Mouse (Mus musculus) right cerebral cortex, adult 2 months (tissue): Measurements from ENCODE around the gene Trip13.

Source experiments
- DNase-seq, 2 experiments: peaks; one replicate each; pipeline ENCODE4 v3.0.0; 2021 to 2022; ENCODE audit warnings: low spot score in 2 of 2

Gene Trip13

GRCm38 (mm10) chr13:73937321-73938176, at the start of gene Trip13, which contains the start of gene Brd9:
Gene Trip13, minus strand, starts transcription at chr13:73937784.
Gene Brd9, plus strand, starts transcription at chr13:73937811.
- peak; percentile 87 to 89 for DNase-seq

GRCm38 (mm10) chr13:73976935-73977334, 39.4 kb upstream of the Trip13 start:
- DNase-seq: no peak

DNA sequence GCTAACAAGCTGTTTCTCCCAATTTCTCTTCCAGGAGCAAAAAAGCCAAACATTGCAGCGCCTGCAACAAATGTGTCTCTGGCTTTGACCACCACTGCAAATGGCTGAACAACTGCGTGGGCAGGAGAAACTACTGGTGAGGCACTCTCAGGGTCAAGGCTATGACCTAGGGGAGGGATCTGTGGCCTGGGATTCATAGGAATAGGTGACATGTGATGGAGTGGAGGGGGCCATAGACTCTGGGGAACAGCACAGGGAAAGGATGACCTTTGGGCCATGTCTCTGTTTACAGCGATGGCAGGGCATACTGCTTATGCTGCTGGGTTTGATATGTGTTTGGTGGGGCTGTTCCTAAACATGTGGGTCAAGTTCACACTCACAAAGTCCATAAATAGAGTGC, 36.9 kb upstream of the Trip13 start:
- no peak for DNase-seq

- peak; percentile 48 to 58 for DNase-seq
These were observed 33.2 kb upstream of the Trip13 start for GRCm38 (mm10) chr13:73970545-73971448.

GRCm38 (mm10) chr13:73963551-73963950, 26.0 kb upstream of the Trip13 start, which contains the start of gene Zdhhc11:
Gene Zdhhc11, plus strand, starts transcription at chr13:73963851.
- DNase-seq: no peak

DNA sequence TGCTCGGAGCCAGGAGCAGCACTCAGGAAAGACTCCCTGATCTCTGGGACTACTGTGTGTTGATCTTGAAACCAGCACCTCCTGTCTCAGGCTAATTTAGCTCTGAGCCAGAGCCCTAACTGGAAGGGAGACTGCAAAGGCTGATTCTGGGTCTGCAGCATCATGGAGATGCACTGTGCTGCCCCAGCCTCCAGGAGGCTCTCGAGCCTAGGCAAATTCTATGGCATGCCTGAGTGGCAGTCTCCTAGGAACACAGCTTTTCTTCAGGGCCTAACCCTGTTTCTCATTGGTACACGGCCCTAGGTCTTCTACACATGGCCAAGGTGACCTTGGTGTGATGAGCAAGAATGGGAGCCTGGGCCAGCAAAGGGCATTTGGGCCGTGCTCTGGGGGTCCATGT, 23.6 kb upstream of the Trip13 start:
- DNase-seq: no peak

- peak in 1 of 2 experiments; percentile 27 for DNase-seq
These were observed 22.6 kb upstream of the Trip13 start for GRCm38 (mm10) chr13:73960117-73960652.

DNA sequence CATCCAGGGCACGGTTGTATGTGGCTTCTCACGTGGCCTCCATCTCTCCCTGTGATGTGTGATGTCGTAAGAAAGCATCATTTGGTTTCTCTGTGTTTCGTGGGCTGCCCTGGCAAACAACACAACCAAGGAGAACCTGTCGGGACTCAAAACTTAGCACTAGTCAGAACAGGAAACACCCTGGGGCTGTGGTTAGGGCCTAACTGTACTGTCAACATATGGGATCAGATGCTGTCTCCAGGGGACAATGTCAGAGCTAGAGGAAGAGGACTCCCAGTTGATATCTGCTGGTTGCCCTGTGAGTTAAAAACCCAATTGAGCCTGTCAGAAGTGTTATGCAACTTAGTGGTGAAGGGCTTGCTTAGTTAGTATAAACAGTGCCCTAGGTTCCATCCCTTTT, 17.9 kb upstream of the Trip13 start:
- DNase-seq: no peak

DNA sequence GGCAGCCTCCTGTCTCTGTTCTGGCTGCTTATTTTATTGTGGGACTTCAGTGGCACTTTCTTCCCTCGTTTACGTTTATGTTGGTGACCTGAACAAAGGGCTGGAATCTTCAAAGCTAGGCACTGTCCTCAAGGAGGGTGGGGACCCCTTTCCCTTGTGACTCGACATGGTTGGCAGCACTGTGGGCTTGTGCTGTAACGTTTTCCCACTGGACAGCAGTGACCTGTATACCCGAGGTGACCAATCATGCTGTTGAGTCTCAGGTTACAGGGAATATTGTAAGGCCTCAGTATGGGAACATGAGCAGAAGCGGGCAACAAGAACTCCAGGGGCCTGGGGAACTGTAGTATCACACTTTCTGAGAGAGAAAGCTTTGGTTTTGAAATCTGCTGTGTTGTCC, 17.1 kb upstream of the Trip13 start:
- no peak for DNase-seq

DNA sequence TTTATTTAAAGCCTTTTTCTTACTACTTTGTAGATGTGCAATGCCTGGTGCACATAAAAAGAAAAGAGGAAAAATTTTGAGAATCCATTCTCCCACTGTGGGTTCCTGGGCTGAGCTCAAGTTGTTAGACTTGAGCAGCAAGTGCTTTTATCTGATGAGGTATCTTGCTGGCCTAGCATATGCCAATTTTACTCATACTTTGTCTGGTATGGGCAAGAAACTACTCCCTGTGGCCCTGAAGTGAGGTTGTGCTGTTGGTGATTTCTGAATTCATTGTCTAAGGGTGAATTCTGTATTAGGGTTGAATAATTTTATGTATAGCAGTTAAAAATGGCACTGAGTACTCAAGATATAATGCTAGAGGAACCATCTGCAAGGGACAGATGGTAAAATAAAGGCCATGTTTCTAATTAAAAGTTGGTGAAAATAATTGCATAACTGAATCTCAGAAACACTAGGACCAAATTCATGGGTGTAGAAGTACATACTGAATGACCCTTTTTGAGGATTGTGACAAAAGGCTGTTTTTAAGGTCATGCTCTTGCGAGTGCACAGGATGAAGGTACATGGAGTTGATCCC, 16.1 kb upstream of the Trip13 start:
- DNase-seq: peak in 1 of 2 experiments; percentile 22

- no peak for DNase-seq
These were observed 7.0 kb upstream of the Trip13 start for GRCm38 (mm10) chr13:73944606-73945005.

DNA sequence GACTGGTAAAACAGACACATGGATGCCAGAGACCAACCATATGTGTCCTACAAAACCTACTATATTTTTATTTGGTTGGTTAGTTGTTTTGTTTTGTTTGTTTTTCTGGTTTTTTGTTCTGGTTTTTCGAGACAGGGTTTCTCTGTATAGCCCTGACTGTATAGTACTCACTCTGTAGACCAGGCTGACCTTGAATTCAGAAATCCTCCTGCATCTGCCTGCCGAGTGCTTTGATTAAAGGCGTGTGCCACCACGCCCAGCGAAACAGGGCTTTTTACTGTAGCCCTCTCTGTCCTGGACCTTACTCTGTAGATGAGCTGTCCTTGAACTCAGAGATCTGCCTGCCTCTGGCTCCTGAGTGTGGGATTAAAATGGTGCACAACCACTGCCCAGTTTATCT, 1.5 kb upstream of the Trip13 start:
- DNase-seq: no peak

- no peak for DNase-seq
These were observed 585 bp upstream of the Trip13 start for GRCm38 (mm10) chr13:73938177-73938560.

- no peak for DNase-seq
These were observed 655 bp downstream of the Trip13 start for GRCm38 (mm10) chr13:73936938-73937320.

- no peak for DNase-seq
These were observed 5.4 kb downstream of the Trip13 start for GRCm38 (mm10) chr13:73932201-73932600.

DNA sequence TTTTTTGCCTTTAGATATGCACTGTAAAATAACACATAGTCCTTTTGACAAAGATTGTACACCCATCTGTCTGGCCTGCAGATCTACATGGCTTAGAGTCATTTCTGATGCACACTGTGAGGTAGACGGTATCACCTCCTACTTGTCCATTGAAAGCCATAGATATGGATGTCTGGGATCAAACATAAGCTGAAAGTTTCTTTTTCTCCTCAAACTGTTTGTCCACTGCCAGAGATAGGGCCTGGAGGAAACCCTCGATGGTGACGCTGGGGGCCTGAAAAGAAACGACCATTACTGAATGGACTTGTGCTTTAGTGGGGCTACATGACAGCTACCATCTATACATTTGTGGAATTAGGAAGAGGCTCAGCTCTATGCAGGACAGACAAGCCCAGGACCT, 24.5 kb downstream of the Trip13 start:
- DNase-seq: no peak

DNA sequence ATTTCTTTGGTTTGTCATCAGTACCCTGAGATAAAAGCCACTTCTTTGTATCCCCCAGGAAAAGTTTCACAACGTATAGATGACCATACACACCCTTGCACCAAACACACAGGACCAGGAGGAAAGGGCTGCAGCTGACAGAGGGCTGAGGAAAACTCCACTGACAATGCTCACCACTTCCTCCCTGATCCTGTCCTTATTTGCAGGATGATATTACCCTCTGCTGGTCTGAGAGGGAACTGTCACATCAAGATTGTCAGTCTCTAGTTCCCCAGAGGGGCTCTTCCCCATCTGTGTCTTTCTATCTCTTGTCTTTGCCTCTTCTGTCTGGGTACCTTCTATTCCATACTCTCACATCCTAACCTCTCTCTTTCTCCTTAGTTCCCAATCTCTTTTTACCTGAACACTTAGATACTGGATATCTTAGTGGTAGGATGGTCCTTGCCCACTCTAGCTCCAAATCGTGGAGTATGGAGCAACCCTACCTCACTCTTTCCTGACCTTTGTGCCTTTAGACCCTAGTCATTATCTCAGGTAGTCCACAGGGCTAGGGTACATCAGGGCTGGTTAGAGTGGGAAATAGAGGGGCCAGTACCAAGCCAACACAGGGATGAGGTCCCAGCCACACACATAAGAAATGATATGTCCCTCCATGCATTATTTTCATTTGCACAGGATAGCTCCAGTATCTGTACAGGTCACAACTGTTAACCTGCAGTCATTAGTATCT, 29.7 kb downstream of the Trip13 start:
- DNase-seq: peak; percentile 34 to 61

DNA sequence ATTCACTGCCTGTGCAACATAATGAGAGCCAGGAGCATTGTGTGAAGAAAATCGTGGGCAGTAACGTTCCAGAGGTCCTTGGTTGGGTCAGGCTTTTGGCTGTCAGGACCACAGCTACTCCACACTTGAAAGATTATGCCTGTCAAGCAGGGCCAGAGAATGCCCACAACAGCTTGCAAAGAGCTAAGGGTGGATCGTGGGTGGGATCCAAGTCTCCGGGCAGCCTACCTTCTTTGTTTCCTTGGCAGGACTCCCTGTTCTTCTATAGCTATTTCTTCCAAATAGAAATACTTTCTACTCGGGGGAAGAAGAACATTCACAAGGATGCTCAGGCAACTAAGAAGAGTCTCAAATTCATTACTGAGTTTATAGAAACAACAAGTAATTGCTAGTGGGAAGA, 30.4 kb downstream of the Trip13 start:
- DNase-seq: no peak

DNA sequence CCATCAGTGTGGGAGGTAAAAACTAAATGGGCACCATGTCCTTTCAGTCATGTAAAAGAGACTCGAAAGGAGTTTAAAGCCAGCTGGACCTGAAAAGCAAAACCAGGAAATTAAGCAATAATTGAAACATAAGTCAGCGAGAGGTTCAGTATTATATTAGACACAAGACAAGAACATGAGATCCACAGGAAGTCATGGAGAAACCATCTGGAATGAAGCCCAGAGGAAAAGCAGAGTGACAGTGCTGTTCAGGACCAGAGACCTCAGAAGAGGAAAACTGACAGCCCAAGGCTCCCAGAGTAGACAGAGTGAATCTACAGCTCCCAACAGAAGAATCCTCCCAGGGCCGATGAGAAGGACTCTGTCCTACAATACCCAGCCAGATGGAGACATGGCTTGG, 40.0 kb downstream of the Trip13 start:
- no peak for DNase-seq

- DNase-seq: no peak
These were observed 44.9 kb downstream of the Trip13 start for GRCm38 (mm10) chr13:73892493-73893178.
